Mouse (Mus musculus): ENCODE results near the gene Arhgap8.

- peak; percentile 74; the same call in 1 of the 2 replicates for TF ChIP-seq CTCF (IDR thresholded peaks at IDR 0.05; ENCODE audit: borderline replicate concordance, control insufficient read depth, extremely low read depth, insufficient read depth, low read length, poor library complexity)
- TF ChIP-seq POLR2A (IDR thresholded peaks at IDR 0.05; ENCODE audit: control insufficient read depth, extremely low read depth, insufficient read depth, low read length, poor library complexity), result no peak
Observed at GRCm38 (mm10) chr15:84754987-84755386, 35.1 kb downstream of the Arhgap8 start.

Data from thymus, adult 2 months (tissue).